Mouse (Mus musculus): ENCODE measurements at regions not wholly inside any gene's neighbourhood (a gene's known extent, or its start where the extent isn't known, plus 50 kb on each side); places are given as distances from the start of the nearest gene placed in this dataset.

DNA sequence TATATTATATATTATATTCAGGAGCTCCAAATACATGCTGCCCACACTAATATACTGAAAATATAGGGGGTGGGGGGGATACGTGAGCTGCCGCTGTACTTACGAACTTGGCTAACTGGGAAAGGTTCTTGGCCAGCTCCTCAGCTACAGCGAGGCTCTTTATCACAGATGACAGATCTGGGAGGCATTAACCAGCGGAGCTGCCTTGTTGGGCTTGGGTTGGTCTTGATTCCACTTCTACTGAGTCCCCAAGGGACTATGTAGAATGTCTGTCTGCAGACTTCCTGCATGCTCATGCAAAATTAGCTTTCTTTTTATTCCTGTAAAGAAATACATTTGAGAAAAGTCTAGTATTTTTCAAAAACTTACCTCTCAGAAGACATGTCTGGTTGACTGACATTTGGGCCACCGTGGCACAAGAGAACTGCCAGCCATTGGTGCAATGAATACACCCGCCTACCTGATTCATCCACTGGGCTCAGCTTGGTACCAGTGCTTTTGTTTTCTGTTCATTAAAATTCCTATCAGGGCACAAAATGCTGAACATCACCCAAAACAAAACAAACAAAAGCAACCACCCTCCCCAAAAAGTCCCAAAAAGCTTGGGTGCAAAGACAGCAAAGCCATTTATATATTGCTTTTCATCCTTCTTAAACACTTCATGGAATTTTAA lies 253.2 kb downstream of the Spry2 start:
- DNase-seq (ENCODE audit: low read depth in 2 of 2, low spot score in 2 of 2): no peak

DNA sequence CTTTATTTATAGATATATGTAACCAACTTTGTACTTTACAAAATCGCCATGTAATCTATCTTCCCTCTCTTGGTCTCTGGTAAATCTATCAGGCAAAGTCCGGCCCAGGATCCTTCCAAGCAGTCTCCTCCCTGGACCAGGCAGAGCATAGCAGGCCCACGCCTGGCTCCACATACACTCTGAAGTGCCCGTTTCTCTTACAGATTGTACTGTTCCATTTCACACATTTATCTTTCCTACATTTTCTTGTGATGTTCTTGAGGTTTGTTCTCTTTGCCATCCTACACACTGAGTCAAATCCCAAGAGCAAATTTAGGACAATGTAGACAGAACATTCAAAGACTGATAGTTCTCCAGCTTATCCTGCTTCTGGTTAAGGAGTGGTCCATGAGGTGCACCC lies 264.3 kb downstream of the Spry2 start:
- no peak for DNase-seq (ENCODE audit: low read depth in 2 of 2, low spot score in 2 of 2)

DNA sequence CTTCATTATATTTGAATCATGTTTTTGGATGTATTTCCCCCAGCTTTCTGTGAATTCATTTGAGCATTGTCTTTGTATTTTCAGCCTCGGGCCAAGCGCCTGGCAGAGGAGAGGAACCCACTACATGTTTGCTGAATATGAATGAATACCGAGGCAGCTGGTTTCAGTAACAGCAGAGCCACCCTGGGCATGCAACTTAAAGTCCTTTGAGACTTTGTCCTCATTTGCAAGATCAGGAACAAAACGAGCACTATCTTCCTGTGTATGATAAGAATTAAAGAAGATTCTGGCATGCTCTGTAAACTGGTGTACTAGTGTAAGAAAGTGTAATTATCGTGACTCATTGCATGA lies 265.0 kb downstream of the Spry2 start:
- DNase-seq (ENCODE audit: low read depth in 2 of 2, low spot score in 2 of 2): no peak

DNA sequence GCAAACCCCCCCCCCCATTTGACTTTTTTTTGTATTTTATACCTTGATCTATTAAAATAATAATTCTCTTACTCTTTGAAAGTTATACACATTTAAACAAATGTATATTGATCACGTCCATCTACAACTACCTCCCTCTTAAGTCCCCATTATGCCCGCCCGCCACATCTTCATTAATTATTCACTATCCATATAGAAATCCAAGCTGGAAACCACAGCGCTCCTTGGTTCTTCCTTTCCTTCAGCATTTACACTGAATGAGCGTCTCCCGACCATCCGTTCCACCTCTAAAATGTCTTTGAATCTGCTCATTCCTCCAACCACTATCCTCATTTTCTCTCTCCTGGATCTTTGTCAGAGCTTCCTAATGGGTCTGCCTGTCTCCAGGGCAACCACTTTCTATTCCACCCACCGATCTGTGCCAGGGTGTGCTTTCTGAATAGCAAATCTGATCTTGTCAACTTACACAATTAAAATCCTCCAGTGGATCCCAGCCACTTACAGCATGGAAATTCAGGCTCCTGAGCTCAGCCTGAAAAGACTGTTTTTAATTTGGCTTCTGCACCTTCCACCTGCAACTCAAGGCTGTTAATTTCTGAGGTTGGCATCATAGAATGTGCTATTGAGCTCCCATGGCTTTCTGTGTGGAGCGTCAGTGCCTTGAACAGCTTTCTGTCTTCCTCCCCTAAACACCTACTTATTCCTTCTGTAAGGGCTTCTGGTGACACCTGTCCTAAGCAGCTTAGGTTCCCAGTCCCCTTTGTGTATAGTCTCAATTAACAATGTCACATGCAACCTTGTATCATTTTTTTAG lies 265.5 kb downstream of the Spry2 start:
- DNase-seq (ENCODE audit: low read depth in 2 of 2, low spot score in 2 of 2): no peak

DNA sequence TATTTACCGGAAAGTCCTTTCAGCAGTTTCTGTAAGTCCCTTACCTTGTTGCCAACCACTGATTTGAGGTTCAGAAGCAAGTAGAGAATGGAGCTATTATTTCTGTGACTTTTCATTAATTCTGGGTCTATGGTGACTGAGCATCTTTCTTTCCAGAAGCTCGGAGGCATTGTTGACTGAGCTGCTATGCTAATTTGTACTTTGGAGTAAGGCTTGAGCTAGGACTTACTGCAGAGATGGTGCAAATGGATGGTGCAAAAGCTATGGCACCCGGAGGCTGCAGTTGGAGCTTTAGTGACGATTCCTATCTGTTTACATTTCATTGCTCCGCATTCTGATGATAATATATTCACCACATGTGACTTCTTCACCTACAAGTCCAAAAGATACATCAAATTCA lies 266.2 kb downstream of the Spry2 start:
- no peak for DNase-seq (ENCODE audit: low read depth in 2 of 2, low spot score in 2 of 2)

DNA sequence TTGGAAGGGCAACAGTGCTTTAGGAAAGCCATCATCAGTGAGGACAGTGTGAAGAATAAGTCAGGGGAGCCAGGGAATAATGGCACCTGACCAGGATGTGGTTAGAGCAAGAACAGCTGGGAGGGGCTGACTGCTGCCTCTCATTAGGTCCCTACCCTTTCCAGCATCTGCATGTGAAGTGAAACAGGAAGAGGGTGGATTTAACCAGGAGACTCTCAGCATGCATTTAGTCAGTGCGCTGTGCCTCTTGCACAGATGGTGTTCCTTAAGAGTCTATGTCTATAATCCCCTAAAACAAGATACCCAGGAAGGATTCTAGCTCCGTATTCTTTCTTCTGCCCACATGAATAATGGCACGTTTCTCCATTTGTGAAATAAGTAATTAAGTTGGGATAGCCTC lies 267.9 kb downstream of the Spry2 start:
- no peak for DNase-seq (ENCODE audit: low read depth in 2 of 2, low spot score in 2 of 2)

DNA sequence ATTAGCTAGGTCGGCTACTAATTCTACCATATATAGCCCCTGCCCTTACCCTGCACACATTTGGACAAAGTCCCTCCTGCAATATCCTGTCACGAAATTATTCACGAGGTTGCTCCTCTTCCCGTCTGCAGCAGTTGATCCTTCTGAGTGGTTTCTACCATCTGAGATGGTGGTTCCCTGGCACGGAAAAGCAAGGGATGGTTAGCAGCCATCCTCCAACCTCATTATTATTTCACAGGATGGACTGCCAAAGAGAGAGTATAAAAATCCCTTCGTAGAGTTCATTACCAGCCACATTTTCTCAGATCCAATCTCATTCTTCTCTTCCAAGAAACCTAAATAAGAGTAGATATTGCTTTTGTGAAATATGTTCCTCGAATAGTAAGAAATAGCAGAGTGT lies 272.2 kb downstream of the Spry2 start:
- no peak for DNase-seq (ENCODE audit: low read depth in 2 of 2, low spot score in 2 of 2)

DNA sequence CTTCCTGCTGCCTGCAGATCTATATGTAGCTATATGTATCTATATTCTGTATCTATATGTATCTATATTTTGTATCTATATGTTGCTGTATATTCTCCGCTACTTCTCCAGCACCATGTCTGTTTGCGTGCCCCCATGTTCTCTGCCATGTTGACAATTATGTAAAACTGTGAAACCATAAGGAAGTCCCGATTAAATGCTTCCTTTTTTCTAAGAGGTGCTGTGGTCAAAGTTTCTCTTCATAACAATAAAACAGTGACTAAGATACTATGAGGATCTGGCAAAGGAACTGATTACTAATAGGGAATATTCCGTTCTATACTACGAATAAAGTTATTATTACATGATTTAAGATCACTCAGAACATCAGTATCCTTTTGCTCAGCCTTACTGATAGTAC lies 274.5 kb downstream of the Spry2 start:
- DNase-seq (ENCODE audit: low read depth in 2 of 2, low spot score in 2 of 2): no peak

DNA sequence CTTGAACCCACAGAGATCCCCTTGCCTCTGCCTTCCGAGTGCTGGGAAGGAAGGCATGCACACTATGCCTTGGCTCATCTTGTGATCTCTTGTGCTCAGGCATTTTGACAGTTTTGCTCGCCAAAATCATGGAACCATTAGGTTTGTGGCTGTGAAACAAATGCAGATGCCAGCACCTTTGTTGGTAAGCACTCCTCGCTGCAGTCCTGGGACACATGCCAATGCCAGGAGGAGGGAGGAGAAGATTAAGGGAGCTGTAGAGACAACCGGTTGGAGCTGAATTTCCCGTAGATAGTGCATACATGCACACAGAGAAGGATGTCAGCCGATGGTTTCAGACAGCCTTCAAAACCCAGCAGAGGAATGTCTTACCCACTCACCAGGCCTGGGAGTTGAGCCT lies 275.5 kb downstream of the Spry2 start:
- no peak for DNase-seq (ENCODE audit: low read depth in 2 of 2, low spot score in 2 of 2)

DNA sequence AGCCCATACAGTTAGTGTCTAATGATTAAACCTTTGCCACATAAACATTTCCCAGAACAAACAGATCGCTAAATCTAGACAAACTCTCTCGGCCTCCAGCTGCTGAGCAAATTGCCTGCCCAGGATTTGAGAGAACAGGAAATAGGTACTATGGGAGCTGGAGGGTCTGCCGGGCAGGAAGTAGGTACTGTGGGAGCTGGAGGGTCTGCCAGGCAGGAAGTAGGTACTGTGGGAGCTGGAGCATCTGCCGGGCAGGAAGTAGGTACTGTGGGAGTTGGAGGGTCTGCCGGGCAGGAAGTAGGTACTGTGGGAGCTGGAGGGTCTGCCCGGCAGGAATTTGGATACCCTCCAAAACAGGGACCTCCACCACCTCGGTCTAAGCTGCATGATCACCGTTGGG lies 277.2 kb downstream of the Spry2 start:
- DNase-seq (ENCODE audit: low read depth in 2 of 2, low spot score in 2 of 2): no peak

DNA sequence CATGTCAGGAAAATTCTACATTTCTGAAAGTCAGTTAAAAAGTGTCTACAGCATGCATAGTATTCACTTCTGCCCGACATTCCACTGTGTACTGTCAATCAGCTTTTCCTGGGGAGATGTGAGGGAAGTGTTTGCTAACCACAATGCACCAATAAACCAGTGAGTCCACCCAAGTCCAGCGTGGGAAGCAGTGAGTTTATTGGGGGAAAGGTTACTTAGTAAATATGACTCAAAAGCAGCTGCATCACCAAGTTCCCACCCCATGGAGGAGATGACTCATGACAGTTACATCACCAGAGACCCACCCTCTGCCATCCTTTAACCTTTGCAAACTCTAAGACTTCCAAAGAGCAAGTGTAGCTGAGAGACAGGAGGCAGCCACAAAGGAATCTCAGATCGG lies 280.9 kb downstream of the Spry2 start:
- DNase-seq (ENCODE audit: low read depth in 2 of 2, low spot score in 2 of 2): no peak

DNA sequence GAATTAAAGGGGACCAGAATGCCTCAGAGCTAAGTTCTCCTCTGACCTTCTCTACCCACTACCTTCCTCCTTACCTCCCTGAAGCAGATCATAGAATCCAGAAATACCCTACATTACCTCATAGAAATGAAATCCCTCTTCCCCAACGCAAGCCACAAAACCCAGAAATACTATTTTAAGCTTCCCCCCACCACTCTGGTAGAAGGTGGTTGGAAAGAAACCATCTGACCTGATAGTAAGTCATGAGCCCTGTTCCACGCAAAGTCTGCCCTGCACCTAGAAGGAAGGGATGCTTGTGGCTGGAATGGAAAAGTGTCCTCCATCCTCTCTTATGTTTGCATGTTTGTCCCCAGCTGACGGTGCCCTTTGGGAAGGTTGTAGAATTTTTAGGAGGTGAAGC lies 283.8 kb downstream of the Spry2 start:
- no peak for DNase-seq (ENCODE audit: low read depth in 2 of 2, low spot score in 2 of 2)

DNA sequence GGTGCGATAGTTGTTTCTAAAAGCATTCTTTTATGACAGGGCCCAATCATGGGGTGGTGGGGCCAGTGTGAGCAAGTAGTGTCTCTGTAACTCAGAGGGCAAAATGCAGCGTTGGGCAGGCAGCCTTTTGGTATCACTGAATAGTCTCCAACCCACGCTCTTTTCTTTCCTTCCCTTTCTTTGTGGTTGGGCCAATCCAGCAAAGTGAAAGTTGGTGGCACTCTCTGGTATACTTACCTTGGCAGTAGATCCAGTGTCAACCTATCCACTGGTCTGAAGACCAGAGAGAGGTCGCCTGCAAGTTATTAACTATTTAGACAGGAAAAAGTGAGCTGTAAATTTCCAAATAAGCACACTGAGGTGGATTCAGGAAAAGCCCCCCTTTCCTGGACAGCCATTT lies 287.8 kb downstream of the Spry2 start:
- no peak for DNase-seq (ENCODE audit: low read depth in 2 of 2, low spot score in 2 of 2)

DNA sequence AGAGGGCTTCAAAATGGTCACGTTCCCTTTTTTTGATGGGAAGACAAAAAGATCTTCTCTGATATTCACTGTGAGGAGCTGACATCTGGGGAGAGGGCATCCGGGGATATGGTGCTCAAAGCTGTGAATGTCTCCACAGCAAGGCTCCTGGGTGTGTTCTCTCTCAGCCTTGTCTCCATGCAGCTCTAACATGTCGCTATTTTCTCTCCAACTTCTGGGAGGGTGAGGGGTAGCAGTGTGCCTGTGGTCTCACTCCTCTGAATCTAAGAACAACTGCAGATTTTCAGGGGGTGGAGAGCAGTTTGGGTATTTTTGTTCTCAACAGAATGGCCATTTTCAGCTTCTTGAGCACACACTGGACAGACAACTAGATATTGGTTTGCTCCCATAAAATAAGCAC lies 290.1 kb downstream of the Spry2 start:
- DNase-seq (ENCODE audit: low read depth in 2 of 2, low spot score in 2 of 2): no peak

DNA sequence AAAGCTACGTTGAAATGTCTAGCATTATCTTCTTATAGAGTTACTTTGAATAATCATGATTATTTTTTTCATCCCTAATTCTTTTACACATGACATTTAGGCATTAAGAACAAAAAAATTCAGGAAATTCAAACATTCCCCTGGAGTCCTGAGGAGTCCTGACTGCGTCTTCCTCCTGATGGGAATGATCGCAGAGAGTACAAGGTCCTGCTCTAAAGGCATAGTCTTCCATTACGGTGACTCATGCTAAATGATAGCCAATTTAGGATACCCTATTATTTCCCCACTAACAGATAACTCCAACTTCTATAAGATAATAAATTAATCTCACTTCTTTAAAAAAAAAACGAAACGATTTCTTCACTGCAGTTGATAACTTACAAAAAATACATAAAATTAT lies 292.2 kb downstream of the Spry2 start:
- DNase-seq (ENCODE audit: low read depth in 2 of 2, low spot score in 2 of 2): no peak

DNA sequence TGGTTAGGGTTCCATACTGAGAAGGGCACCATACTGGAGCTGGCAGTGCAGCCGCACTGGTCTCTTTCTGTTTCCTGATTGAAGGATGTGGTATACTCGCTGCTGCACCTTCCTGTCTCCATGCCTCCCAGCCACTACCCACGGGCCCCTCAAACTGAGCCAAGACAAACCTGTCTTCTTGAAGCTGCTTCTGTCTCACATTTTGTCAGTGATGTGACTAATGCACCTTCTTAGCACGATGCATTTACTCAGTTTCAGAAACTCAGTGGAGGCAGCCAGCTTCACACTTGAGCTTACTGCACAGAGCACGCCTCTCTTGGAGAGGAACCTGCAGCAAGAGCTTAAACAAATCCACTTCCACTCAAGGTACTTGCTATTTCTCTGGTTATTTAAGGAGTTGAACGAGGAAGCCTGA lies 293.6 kb downstream of the Spry2 start:
- no peak for DNase-seq (ENCODE audit: low read depth in 2 of 2, low spot score in 2 of 2)

DNA sequence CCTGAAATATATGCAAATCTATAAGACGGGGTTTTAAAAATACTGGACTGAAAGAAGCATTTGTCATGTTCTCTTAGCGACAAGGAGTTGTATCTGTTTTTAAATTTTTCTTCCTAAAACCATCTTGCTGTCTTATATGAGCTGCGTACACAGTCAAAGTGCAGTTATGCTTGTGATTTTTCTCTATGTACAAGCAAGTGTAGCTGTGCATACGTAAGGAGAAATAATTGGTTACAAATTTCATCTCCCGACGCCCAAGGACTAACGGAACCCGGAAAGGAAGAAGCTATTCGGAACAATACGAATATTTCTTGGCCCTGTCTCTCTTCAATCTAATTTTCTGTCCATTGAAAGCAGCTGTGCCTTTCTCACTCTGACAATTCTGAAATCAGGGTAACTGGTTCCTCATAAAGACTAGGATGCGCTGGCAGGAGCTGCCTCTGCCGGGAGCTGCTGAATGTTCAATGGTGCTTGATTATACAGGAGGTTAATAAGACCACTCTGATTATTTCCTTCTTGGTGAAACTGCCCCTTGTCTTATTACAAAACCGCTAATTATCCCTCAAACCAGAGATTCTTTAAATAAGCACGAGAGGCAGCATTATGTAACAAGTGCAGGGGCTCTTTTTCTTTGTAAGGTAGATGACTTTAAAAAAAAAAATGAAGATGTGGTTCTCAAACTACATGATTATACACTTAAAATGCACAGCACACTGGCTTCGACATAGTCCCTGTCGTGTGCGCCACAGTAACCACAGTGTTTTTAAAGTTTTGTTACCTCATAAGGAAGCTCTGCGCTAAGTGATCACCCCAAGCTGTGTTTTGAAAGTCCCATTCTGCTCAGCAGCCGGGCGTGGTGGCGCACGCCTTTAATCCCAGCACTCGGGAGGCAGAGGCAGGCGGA lies 296.8 kb downstream of the Spry2 start:
- no peak for DNase-seq (ENCODE audit: low read depth in 2 of 2, low spot score in 2 of 2)

DNA sequence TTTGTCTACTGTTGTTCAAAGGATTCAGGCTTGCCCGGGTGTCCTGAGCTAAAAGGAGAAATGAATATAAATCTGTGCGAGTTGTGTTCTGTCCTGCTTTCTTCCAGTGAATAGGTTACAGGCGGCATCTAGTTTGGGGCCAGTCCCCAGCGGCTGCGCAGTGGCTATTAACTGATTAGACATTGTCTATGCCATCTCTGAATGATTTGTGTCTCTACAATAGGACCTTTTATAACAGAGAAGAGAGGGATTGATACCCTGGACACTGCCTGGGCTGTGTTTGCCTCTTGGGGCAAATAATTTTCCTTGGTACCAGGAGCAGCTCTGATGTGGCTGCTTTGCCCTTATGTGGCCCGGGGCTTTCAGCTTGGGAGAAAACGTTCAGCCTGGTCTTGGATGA lies 306.9 kb downstream of the Spry2 start:
- DNase-seq (ENCODE audit: low read depth in 2 of 2, low spot score in 2 of 2): no peak

DNA sequence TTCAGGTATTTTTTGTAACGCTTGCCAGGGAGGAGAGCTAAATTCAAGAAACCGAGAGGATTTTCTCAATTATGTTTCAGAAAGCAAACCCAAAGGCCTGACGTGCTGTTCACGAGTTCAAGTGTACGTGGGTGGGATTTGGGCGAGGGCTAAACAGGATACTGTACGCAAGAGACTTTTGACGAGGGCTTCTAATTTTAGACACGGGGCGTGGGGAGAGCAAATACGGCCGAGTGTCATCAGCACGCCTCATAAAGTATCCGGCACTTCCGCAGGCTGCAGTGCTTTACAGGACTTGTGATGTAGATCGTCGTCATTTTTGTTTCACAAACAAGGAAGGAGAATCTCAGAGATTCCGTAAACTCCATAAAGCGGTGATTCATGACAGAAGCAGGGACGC lies 307.4 kb downstream of the Spry2 start:
- DNase-seq (ENCODE audit: low read depth in 2 of 2, low spot score in 2 of 2): no peak

DNA sequence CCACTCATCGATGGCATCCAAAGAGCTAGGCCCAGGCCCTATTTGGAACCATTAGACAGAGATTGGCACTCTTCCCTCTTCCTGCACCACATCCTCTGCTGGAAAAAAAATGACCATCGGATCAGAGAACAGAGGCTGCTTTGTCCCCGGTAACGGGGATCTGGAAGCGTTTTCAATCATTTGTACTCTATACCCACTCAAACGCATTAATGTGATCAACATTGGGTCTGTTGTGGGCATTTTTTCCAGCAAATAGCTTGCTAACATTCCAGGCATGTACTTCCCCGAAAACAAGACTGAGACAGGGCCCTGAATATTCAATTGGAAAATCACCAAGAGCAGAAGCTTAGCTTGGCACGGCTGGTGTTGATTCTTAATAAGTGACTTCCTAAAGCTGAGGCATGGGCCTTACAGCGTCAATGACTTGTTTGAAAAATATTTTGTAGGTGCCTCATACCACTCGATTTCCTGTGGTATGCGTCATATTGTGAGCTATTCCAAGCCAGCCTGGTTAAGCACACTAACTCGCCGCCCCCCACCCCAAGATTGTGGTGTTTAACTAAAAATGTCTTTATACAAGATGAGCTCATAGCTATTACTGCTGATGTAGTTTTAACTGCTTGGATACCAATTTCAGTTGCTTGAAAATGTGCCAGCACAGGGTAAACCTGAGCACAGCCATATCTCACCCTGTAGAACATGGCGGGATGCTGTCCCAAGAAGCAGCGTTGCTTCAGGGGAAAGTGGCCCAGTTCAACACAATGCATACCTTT lies 308.0 kb downstream of the Spry2 start:
- no peak for DNase-seq (ENCODE audit: low read depth in 2 of 2, low spot score in 2 of 2)

DNA sequence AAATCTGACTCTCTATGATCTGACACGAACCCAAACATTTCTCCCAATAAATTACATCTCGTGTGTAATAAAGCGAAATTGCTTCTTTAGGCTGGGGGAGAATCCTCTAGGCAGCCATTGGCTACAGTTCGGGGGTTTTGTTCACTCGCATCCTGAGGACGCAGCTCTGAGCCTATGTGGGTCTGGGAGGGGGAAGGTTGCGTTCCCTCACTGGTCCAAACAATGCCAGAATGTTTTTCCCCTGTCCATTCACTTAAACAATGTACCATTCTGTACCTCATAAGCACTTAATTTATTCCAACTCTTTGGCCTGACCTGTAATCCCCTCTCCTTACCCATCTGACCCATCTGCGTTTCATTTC lies 308.6 kb downstream of the Spry2 start:
- DNase-seq (ENCODE audit: low read depth in 2 of 2, low spot score in 2 of 2): no peak
